Comparison of ENCODE assay signal across 10 mouse cellular contexts in the genomic region with DNA sequence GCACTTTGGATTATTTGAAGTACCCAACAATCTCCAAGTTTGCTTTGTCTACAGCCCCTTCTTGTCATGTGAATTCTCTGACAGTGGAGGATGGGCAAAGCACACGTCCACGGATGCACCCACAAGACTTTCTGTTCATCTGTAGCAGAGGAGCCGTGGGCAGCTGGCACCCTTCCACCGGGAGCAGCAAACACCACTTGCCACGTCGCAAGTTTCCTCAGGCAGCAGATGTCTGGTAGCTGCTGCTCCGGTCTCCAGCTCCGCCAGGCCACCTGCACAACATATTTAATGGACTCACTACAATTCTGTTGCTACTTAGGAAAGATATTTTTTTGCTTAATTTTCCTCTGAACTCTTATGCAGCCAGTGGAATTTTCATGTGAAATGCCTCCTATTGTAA.
A peak's percentile ranks its signal among the peaks of the same experiment; 100 is the strongest.
DNase-seq lines count a peak whose midpoint lies in the region; ATAC-seq and TF ChIP-seq lines count a peak whose summit lies in the region.
"Had no signal": no experiment of that assay in that cellular context is flagged by ENCODE, and none has a peak within 500 bp of the region (broad histone marks: within the 10 kb centered on the region; RNA-seq: fewer than 3 reads in every experiment).

No protein-coding gene starts in this region.

- peak; percentile 68 for ATAC-seq in forebrain, embryonic 15.5 days (replicated peaks)
- no peak for ATAC-seq in forebrain, embryonic 12.5 days (ENCODE audit: low FRiP score)
- no peak for ATAC-seq in intestine, postnatal 0 days
- ATAC-seq in megakaryocyte-erythroid progenitor cell, adult 5-6 weeks (replicated peaks; ENCODE audit: low FRiP score, low TSS enrichment, poor library complexity, severe bottlenecking): no peak
- ATAC-seq in CD4-positive, CD25-positive, alpha-beta regulatory T cell, adult 4 months: no peak

- no peak for TF ChIP-seq CTCF in intestine, postnatal 0 days (IDR thresholded peaks at IDR 0.05; ENCODE audit: low read depth)

- H3K36me3 ChIP-seq in forebrain, embryonic 15.5 days: no peaks in the 10 kb centered on the region
- no peaks in the 10 kb centered on the region for H3K36me3 ChIP-seq in forebrain, embryonic 12.5 days (replicated peaks)
- no peaks in the 10 kb centered on the region for H3K36me3 ChIP-seq in intestine, postnatal 0 days (ENCODE audit: control insufficient read depth, insufficient read depth)

- peak overlapping the region; percentile 71 for H3K27ac ChIP-seq in forebrain, embryonic 15.5 days (replicated peaks)
- no peak overlapping the region for H3K27ac ChIP-seq in forebrain, embryonic 12.5 days
- no peak overlapping the region for H3K27ac ChIP-seq in intestine, postnatal 0 days (ENCODE audit: low read depth, low read length)

- DNase-seq in brain, adult 2 months (ENCODE audit: low read depth, low spot score): peak; percentile 84
- DNase-seq in gastrocnemius, postnatal 25 days: peak; percentile 16
- DNase-seq in left cerebral cortex, postnatal 25 days (ENCODE audit: low spot score in 2 of 2): peak; percentile 55 to 90
- DNase-seq: heart, adult 18-20 months; kidney, adult 2 months had no signal

- WGBS in forebrain, embryonic 15.5 days: 31% methylated on average over 8 of the region's 8 CpGs
- WGBS in forebrain, embryonic 12.5 days: 51% methylated on average over 8 of the region's 8 CpGs
- WGBS in intestine, postnatal 0 days: 47% methylated on average over 8 of the region's 8 CpGs

- H3K9me3 ChIP-seq in forebrain, embryonic 15.5 days: no peaks in the 10 kb centered on the region
- no peaks in the 10 kb centered on the region for H3K9me3 ChIP-seq in forebrain, embryonic 12.5 days
- no peaks in the 10 kb centered on the region for H3K9me3 ChIP-seq in intestine, postnatal 0 days (ENCODE audit: control insufficient read depth)

- no peak overlapping the region for H3K4me2 ChIP-seq in forebrain, embryonic 15.5 days (replicated peaks)
- no peak overlapping the region for H3K4me2 ChIP-seq in forebrain, embryonic 12.5 days
- no peak overlapping the region for H3K4me2 ChIP-seq in intestine, postnatal 0 days (replicated peaks; ENCODE audit: low read depth)

- intact Hi-C loops in left cerebral cortex, postnatal 25 days (cut with DNase I): no loop called here

- peaks cover 13% of the 10 kb centered on the region for H3K4me1 ChIP-seq in forebrain, embryonic 15.5 days
- no peaks in the 10 kb centered on the region for H3K4me1 ChIP-seq in forebrain, embryonic 12.5 days
- H3K4me1 ChIP-seq in intestine, postnatal 0 days (replicated peaks; ENCODE audit: control insufficient read depth, insufficient read depth, low read length): no peaks in the 10 kb centered on the region

- no peaks in the 10 kb centered on the region for H3K27me3 ChIP-seq in forebrain, embryonic 15.5 days
- no peaks in the 10 kb centered on the region for H3K27me3 ChIP-seq in forebrain, embryonic 12.5 days
- no peaks in the 10 kb centered on the region for H3K27me3 ChIP-seq in intestine, postnatal 0 days (replicated peaks; ENCODE audit: control insufficient read depth, insufficient read depth, low read length)

- no peak overlapping the region for H3K4me3 ChIP-seq in forebrain, embryonic 15.5 days
- H3K4me3 ChIP-seq in forebrain, embryonic 12.5 days (replicated peaks): no peak overlapping the region
- H3K4me3 ChIP-seq in intestine, postnatal 0 days (ENCODE audit: low read depth, low read length): no peak overlapping the region

- H3K9ac ChIP-seq in forebrain, embryonic 15.5 days (replicated peaks): no peak overlapping the region
- no peak overlapping the region for H3K9ac ChIP-seq in forebrain, embryonic 12.5 days
- H3K9ac ChIP-seq in intestine, postnatal 0 days (ENCODE audit: low read depth, low read length): no peak overlapping the region

Comparison
In these comparisons a context has a peak if more than half of its experiments do, and no peak if none do; other contexts are left out.
1. DNase-seq: peak in every context shown above with its lines; median percentile 84 in brain, adult 2 months; 72 in left cerebral cortex, postnatal 25 days; 16 in gastrocnemius, postnatal 25 days.